Mouse (Mus musculus) limb, embryonic 14.5 days (tissue): ENCODE results near the gene Vasp. TPM values are rescaled to one million over a fixed set of nuclear protein-coding genes. Genes with fewer than 3 reads are reported as not detected.

Experiments used
- ATAC-seq: fragments of 200-750 bp; cut with Nextera tagmentation; 2 replicates; pipeline ENCODE4 v1.8.0; 2017; ENCODE audit warnings: low read depth, moderate number of reproducible peaks, moderate TSS enrichment; ENCODE audit not compliant: low FRiP score
- DNase-seq: peaks from one replicate; pipeline ENCODE4 v3.0.0-alpha.2; 2015; ENCODE audit warnings: low spot score
- H3K27ac ChIP-seq: fragments of 300-500 bp; sonication (generic); replicated peaks from 2 replicates; pipeline ENCODE4 v1.5.1; 2014; ENCODE audit warnings: low read depth, mild to moderate bottlenecking, low read length, moderate library complexity, mixed read lengths
- H3K27me3 ChIP-seq: fragments of 300-500 bp; sonication (generic); 2 replicates; pipeline ENCODE4 v1.6.1; 2014; ENCODE audit warnings: low read length, mixed read lengths; ENCODE audit not compliant: control insufficient read depth, insufficient read depth
- H3K36me3 ChIP-seq: fragments of 300-500 bp; sonication (generic); 2 replicates; pipeline ENCODE4 v1.6.1; 2014; ENCODE audit warnings: mild to moderate bottlenecking, low read length, moderate library complexity, mixed read lengths; ENCODE audit not compliant: control insufficient read depth, insufficient read depth
- H3K4me1 ChIP-seq: fragments of 300-500 bp; sonication (generic); 2 replicates; pipeline ENCODE4 v1.6.1; 2014; ENCODE audit warnings: antibody characterized with exemption, low read length, mixed read lengths; ENCODE audit not compliant: control insufficient read depth, insufficient read depth
- H3K4me2 ChIP-seq: fragments of 300-500 bp; sonication (generic); replicated peaks from 2 replicates; pipeline ENCODE4 v1.6.1; 2014; ENCODE audit warnings: low read depth, mild to moderate bottlenecking, low read length, moderate library complexity; ENCODE audit not compliant: severe bottlenecking
- H3K4me3 ChIP-seq: fragments of 300-500 bp; sonication (generic); replicated peaks from 2 replicates; pipeline ENCODE4 v1.5.1; 2014; ENCODE audit warnings: low read length
- H3K9ac ChIP-seq: fragments of 300-500 bp; sonication (generic); 2 replicates; pipeline ENCODE4 v1.6.1; 2014; ENCODE audit warnings: mild to moderate bottlenecking, low read depth, low read length, moderate library complexity; ENCODE audit not compliant: severe bottlenecking
- H3K9me3 ChIP-seq: fragments of 300-500 bp; sonication (generic); 2 replicates; pipeline ENCODE4 v1.6.1; 2016; ENCODE audit warnings: low read length; ENCODE audit not compliant: control insufficient read depth
- POLR2A ChIP-seq: fragments of 200-500 bp; IDR thresholded peaks from 2 replicates; pipeline ENCODE4 v1.8.0; 2012; ENCODE audit warnings: inconsistent platforms, mild to moderate bottlenecking, moderate library complexity, borderline replicate concordance; ENCODE audit not compliant: insufficient read depth, insufficient read length; ENCODE audit errors: extremely low read depth
- WGBS: fragments of 180-500 bp; shearing (Covaris S2); extraction: QIAGEN DNeasy Blood & Tissue Kit; methylation state at CpG from one replicate; pipeline ENCODE4 v1.1.7; 2014; 5-methylcytosine and 5-hydroxymethylcytosine counted together
- polyA plus RNA-seq, 2 experiments: library from polyadenylated mRNA; depleted of rRNA in 1 of 2; stranded (reverse) in 1 of 2; unstranded in 1 of 2; fragments of >200 nt; fragmentation: Nextera tagmentation in 1 of 2; extraction: Ambion mirVana in 1 of 2; gene quantifications; 2 replicates each; pipeline versions ENCODE4 v1.2.1 to v1.2.3; 2012 to 2014

Vasp gene
- polyA plus RNA-seq, 2 experiments = 66.7 to 126 TPM

DNA sequence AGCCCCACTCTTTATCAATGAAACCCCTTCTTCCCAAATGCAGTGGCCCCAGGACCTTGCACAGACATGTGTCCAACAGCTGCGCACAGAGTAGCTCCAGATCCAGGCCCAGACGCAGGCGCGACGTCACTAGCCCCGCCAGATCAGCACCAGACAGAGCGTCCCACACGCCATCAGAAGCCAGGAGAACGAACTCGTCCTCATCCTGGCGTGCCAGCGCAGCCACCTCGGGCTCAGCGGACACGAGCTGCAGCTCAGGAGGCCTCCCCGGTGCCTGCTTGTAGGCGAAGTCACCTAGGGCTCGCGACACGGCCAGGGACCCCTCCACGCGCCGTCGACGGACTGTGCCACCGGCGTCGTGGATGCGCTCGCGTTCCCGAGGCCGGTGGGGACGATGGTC, 7.4 kb upstream of the Vasp start:
- H3K9me3 ChIP-seq = no peaks in the 10 kb centered on the region
- ATAC-seq = no peak
- peaks cover 37% of the 10 kb centered on the region for H3K27me3 ChIP-seq
- H3K36me3 ChIP-seq = no peaks in the 10 kb centered on the region
- H3K9ac ChIP-seq = no peak overlapping the region
- H3K4me2 ChIP-seq = peak overlapping the region; percentile 25; the same call in 1 of the 2 replicates
- H3K4me3 ChIP-seq = peak overlapping the region; percentile 19; the same call in 1 of the 2 replicates
- DNase-seq = no peak
- WGBS = 2% methylated on average over 29 of the region's 34 CpGs
- TF ChIP-seq POLR2A = no peak
- H3K27ac ChIP-seq = no peak overlapping the region
- peaks cover 5% of the 10 kb centered on the region; the same call in 1 of the 2 replicates for H3K4me1 ChIP-seq

DNA sequence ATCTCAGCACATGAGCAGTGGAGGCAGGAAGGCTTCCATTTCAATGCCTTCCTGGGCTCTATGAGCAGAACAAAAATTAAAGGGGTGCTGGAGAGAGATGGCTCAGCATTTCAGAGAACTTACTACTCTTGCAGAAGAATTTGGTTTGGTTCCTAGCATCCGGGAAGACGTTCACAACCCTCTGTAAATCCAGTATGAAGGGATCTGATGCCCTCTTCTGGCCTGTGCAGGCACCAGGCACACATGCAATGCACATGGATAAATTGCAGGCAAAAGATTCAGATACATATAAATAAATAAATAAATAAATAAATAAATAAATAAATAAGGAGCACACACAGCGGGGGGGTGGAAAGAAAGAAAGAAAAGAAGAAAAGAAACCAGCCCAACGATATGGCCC, 4.6 kb upstream of the Vasp start:
- no peaks in the 10 kb centered on the region for H3K9me3 ChIP-seq
- no peak for TF ChIP-seq POLR2A
- H3K36me3 ChIP-seq = no peaks in the 10 kb centered on the region
- 50% methylated on average over 4 of the region's 4 CpGs for WGBS
- no peak overlapping the region for H3K4me3 ChIP-seq
- ATAC-seq (no peak), DNase-seq (no peak)
- H3K4me2 ChIP-seq = no peak overlapping the region
- H3K27ac ChIP-seq = no peak overlapping the region
- H3K27me3 ChIP-seq = peaks cover 36% of the 10 kb centered on the region
- H3K4me1 ChIP-seq = no peaks in the 10 kb centered on the region
- H3K9ac ChIP-seq = no peak overlapping the region

DNA sequence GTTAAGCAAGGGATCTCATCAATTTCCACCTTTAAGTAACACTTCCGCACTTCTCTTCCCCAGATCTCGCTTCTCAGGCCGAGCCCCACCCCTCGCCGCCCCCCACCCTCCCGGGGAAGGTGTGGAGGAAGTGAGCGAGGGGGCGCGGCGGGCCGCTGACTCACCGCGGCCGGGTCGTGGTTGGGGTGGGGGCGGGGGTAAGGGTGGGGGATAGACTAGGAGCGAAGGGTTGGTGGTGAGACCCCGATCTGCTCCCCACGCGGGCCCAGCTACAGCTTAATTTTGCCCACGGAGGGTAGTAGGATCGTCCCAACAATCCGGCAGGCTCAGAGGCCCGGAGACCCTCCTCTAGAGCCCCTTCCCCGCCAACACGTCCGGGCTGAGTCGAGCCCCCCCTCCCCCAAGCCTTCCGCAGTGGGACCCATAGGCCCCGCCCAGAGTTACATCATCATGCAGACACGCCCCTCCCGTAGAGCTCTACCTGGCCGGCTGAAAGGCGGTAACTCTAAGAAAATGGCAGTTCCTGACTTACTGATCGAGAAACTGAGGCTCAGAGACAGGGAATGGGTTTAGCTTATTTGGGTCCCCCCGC, 652 bp upstream of the Vasp start:
- TF ChIP-seq POLR2A = 0 out of 2 replicates have a peak, but pooled peaks have one; percentile 16
- DNase-seq (peak; percentile 80), ATAC-seq (peak; percentile 82)
- under 1% methylated on average over 34 of the region's 36 CpGs for WGBS
- Histone ChIP-seq H3K4me1 (peaks cover 18% of the 10 kb centered on the region), H3K9me3 (no peaks in the 10 kb centered on the region), H3K27me3 (no peaks in the 10 kb centered on the region), H3K4me3 (peak overlapping the region; percentile 92), H3K36me3 (peaks cover 7% of the 10 kb centered on the region), H3K27ac (peak overlapping the region; percentile 76), H3K4me2 (peak overlapping the region; percentile 97), H3K9ac (peak overlapping the region; percentile 77)

GRCm38 (mm10) chr7:19270509-19271237, 944 bp downstream of the Vasp start:
- WGBS = under 1% methylated on average over 17 of the region's 21 CpGs
- peak overlapping the region; percentile 76 for H3K27ac ChIP-seq

GRCm38 (mm10) chr7:19269721-19270441, 1.7 kb downstream of the Vasp start:
- 0% methylated on average over 16 of the region's 19 CpGs for WGBS
- ATAC-seq = no peak
- peaks cover 18% of the 10 kb centered on the region for H3K4me1 ChIP-seq

More at GRCm38 (mm10) chr7:19270509-19271237, 944 bp downstream of the Vasp start:
- peak overlapping the region; percentile 77 for H3K9ac ChIP-seq
- H3K27me3 ChIP-seq = no peaks in the 10 kb centered on the region
- H3K4me3 ChIP-seq = peak overlapping the region; percentile 92
- H3K36me3 ChIP-seq = peaks cover 13% of the 10 kb centered on the region
- DNase-seq (peak; percentile 28), ATAC-seq (no peak)
- peaks cover 18% of the 10 kb centered on the region for H3K4me1 ChIP-seq
- peak overlapping the region; percentile 97 for H3K4me2 ChIP-seq
- no peaks in the 10 kb centered on the region for H3K9me3 ChIP-seq
- TF ChIP-seq POLR2A = no peak

More at GRCm38 (mm10) chr7:19269721-19270441, 1.7 kb downstream of the Vasp start:
- Histone ChIP-seq H3K27ac (peak overlapping the region; percentile 50), H3K9me3 (no peaks in the 10 kb centered on the region), H3K36me3 (peaks cover 19% of the 10 kb centered on the region), H3K9ac (peak overlapping the region; percentile 77), H3K27me3 (no peaks in the 10 kb centered on the region), H3K4me2 (peak overlapping the region; percentile 97), H3K4me3 (peak overlapping the region; percentile 92)
- DNase-seq = peak; percentile 49
- TF ChIP-seq POLR2A = no peak
